Mouse (Mus musculus) inflammation-experienced regulatory T-cells, adult 6 months (primary cell): ENCODE data around the gene Rangrf. TPM values are rescaled to one million over a fixed set of nuclear protein-coding genes. Genes with fewer than 3 reads are reported as not detected.
"Not testable (repeated sequence)": the region's sequence is repeated elsewhere in the genome, so short reads cannot be mapped to it uniquely, and the experiment has no call there.

Source experiments
- ATAC-seq: one replicate; pipeline ENCODE4 v1.8.0; 2017
- polyA plus RNA-seq, 3 experiments: library from polyadenylated mRNA; unstranded; fragments of 100-300 nt; shearing (Covaris generic); gene quantifications; one replicate each; pipeline ENCODE4 v1.2.1; 2017

Gene Rangrf
- polyA plus RNA-seq, 3 experiments from 2014 or later: 13.7 to 72.0 (median 38.3) TPM

DNA sequence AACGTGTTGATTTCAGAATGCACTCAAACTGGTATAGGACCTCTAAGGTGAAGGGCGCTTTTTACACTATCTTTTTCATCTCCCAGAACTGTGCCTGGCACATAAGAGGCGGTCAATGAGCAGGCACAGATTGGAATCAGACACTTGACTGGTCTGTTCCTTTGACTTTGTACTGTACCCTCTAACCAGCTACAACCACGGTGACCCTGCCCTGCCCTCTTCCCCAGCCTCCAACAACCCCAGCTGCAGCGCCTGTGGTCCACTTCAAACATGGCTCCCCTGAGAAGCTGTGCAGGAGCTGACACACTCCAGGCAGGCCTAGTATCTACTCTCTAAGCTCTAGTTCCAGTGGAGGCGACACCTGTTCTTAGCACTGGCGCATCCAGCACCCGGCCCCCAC lies 32.3 kb downstream of the Rangrf start:
- no peak for ATAC-seq

DNA sequence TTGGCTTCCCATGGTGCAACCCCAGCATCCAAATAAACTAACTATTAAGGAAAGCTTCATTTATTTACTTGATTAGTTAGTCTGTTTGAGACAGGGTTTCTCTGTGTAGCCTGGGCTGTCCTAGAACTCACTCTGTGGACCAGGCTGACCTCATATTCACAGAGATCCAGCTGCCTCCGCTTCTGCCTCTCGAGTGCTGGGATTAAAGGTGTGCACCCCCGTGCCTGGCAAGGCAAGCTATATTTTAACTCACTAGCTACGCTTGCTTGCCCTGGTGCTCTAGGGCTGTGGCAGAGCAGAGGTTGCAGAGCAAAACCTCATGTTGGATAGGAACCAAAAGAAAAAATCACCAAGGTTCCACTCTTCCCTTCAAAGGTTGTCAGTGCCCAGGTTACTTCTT lies 34.5 kb downstream of the Rangrf start:
- no peak for ATAC-seq

DNA sequence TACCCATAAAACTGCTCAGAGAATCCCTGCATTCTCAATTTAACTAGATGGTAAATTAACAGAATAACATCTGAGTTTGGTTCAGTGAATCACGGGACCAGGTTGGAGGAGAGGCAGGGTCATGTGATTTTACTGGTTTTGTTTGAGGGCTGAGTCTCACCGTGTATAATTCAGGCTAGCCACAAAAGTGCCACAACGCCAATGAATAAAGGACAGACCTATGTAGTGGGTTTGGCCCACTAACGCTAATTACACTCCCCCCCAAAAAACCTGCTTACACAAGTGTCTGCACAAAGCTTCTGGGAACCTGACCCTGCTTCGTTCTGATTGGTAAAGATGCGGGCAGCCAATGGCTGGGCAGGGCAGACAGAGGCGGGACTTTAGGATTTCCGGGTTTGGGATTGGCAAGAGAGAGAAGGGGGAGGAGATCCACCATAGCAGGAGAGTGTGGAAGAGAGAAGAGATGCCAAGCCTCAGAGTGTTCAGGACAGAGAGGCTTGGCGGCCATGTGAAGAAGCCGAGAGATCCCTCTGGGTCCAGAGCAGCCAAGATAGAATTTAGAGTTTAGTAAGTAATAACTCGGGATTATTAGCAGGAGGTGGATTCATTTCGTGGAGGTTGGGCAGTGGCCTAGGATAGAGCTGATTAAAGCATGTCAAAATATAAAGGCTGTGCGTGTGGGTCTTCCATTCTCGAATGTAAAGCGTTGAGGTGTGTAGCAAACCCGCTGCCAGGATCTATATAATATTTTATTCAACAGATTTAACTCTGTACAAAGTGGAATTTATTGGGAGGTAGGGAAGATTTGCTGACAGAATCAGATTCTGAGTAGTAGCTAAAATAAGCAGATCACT lies 35.3 kb downstream of the Rangrf start:
- ATAC-seq: peak; percentile 99

- not testable (repeated sequence) for ATAC-seq
Measured at GRCm38 (mm10) chr11:68936951-68937350, 38.0 kb downstream of the Rangrf start.

DNA sequence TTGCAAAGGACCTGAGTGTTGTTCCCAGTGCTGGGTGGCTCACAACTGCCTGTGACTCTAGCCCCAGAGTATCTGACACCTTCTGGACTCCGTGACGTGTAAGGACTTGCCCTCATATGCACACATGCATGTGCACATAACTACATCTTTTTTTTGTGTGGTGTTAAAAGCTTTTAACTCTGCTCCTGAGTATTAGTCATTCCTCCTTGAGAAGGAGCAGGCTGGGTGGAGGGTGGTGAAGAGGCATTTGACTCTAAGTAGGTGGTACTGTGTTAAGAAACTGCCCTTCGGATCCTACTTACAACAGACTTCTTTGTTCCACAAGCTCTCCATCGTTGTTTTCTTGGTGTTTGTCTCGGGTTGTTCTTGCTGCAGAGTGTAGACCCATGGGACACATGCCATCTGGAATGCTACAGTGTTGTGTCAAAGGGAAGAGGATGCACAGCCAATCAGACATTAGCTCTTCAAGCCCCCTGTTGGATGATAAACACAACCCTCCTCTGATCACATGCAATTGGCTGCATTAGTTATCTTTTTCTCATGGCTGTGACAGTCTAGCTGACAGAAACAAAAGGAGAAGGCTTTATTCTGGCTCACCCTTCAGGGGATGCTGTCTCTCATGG lies 41.0 kb downstream of the Rangrf start:
- ATAC-seq: no peak

- ATAC-seq: no peak
Measured at GRCm38 (mm10) chr11:68929947-68930346, 45.0 kb downstream of the Rangrf start.

DNA sequence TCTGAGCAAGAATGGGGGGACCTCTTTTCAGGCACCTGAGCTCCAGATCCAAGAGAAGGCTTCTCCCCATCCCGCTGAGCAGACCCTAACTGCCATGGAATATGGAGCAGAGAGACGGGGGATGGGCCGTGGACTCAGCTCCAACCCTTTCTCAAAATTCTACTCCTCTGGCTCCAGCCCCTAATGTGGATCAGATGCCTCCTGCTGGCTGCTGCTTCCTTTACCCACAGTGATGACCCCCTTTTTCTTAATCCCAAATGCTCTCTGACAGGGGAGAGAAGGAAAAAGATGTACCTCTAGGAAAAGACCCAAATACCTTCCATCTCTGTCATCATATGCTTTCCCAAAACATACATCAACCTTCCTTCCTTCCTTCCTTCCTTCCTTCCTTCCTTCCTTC lies 48.0 kb downstream of the Rangrf start, which contains the start of gene Odf4:
Odf4 (minus strand) TSS at position 101 of the 400 bp plus-strand sequence.
- no peak for ATAC-seq

- no peak for ATAC-seq
Measured at GRCm38 (mm10) chr11:68924749-68925148, 50.2 kb downstream of the Rangrf start.

DNA sequence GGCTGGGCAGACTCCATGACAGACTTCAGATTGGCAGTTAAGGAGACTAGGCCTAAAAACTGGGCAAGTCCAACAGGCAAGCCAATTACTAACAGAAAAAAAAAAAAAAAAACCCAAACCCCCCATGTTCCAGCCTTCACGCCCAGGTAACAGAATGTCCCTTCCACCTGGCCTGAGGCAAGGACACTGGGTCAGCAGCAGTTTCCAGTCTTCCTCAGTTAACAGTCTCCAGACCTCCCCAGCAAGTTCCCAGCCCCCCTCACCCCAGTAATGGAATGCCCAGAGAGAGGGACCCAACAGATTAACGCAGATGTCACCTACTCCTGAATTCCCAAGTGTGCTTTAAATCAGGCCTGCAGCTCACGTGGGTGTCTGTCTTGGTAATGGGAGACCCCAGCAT lies 51.8 kb downstream of the Rangrf start:
- no peak for ATAC-seq

Other genes starting within 250 kb of the Rangrf start
- gene Ndel1, start 103.3 kb downstream of the Rangrf start, polyA plus RNA-seq: 10 to 100 TPM; 30.8 to 36.0 (median 32.1) TPM
- not detected for gene Rnf222, start 86.6 kb downstream of the Rangrf start, polyA plus RNA-seq
- 1,000 to 10,000 TPM; 1,371 to 2,270 (median 2,196) TPM for gene Rpl26, start 73.6 kb downstream of the Rangrf start, polyA plus RNA-seq
- gene Odf4, start 48.1 kb downstream of the Rangrf start, polyA plus RNA-seq: not detected
- gene Arhgef15, start 17.7 kb downstream of the Rangrf start, polyA plus RNA-seq: under 1 TPM in 1 of 3 experiments, not detected in 2; 0.21 TPM
- 1 to 10 TPM; 7.0 to 8.3 (median 7.6) TPM for gene Slc25a35, start 7.1 kb downstream of the Rangrf start, polyA plus RNA-seq
- gene Pfas, start 33.3 kb upstream of the Rangrf start, polyA plus RNA-seq: 10 to 100 TPM; 22.0 to 29.0 (median 24.8) TPM
- gene Ctc1, start 40.7 kb upstream of the Rangrf start, polyA plus RNA-seq: 10 to 100 TPM in 1 of 3 experiments, 1 to 10 TPM in 2; 9.7 to 16.4 (median 9.8) TPM
- gene Aurkb, start 70.5 kb upstream of the Rangrf start, polyA plus RNA-seq: 10 to 100 TPM in 2 of 3 experiments, 1 to 10 TPM in 1; 5.8 to 74.0 (median 12.9) TPM
- 1 to 10 TPM; 1.1 to 2.2 (median 1.3) TPM for gene Borcs6, start 84.5 kb upstream of the Rangrf start, polyA plus RNA-seq
- 1 to 10 TPM; 2.8 to 9.1 (median 4.0) TPM for gene Tmem107, start 95.6 kb upstream of the Rangrf start, polyA plus RNA-seq
- 10 to 100 TPM; 26.9 to 31.5 (median 27.3) TPM for gene Vamp2, start 113.3 kb upstream of the Rangrf start, polyA plus RNA-seq
- gene Per1, start 120.0 kb upstream of the Rangrf start, polyA plus RNA-seq: 1 to 10 TPM; 5.2 to 6.2 (median 6.1) TPM
- not detected for gene Hes7, start 145.2 kb upstream of the Rangrf start, polyA plus RNA-seq
- under 1 TPM in 1 of 3 experiments, not detected in 2; 0.63 TPM for gene 9130213A22Rik, start 147.4 kb upstream of the Rangrf start, polyA plus RNA-seq
- gene Aloxe3, start 150.7 kb upstream of the Rangrf start, polyA plus RNA-seq: under 1 TPM in 1 of 3 experiments, not detected in 2; 0.13 TPM
- not detected for gene Alox12b, start 181.8 kb upstream of the Rangrf start, polyA plus RNA-seq
- gene Alox8, start 222.7 kb upstream of the Rangrf start, polyA plus RNA-seq: 1 to 10 TPM; 3.7 to 5.0 (median 3.9) TPM